Mouse (Mus musculus): ENCODE results near the gene Prpf3. TPM values are rescaled to one million over a fixed set of nuclear protein-coding genes. Genes with fewer than 3 reads are reported as not detected.

The Prpf3 gene
- polyA plus RNA-seq, 1 experiment from 2014 or later = 44.3 TPM

DNA sequence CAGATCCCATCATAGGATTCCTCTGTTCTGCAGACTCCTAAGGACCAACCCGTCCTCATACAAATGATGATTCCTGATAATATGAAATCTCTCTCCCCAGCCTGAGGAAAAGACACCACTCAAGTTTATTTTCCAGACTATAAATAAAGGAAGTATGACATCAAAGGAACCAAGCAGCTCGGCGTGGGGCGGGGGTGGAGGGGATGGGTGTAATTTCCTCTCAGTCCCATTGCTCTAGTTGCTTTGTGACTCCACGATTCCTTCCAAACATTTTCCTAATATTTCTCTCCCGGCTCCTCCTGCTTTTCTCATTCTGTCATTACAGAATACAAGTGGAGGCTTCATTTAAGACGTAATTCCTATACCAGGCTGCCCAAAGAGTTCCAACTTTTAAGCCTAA lies 37.4 kb upstream of the Prpf3 start:
- Histone ChIP-seq H3K9ac (peak overlapping the region; percentile 51), H3K27ac (peak overlapping the region; percentile 63; the same call in 1 of the 2 replicates), H3K4me1 (peaks cover 42% of the 10 kb centered on the region), H3K9me3 (replicated peaks) (no peaks in the 10 kb centered on the region), H3K36me3 (peaks cover 9% of the 10 kb centered on the region; the same call in 1 of the 2 replicates), H3K27me3 (replicated peaks) (no peaks in the 10 kb centered on the region; the same call in 1 of the 2 replicates), H3K4me2 (peak overlapping the region; percentile 90), H3K4me3 (peak overlapping the region; percentile 74)
- no peak for ATAC-seq
- 12% methylated on average over 7 of the region's 7 CpGs for WGBS (ENCODE audit: insufficient replicate concordance)

GRCm38 (mm10) chr3:95892066-95893052 lies 36.7 kb upstream of the Prpf3 start:
- Histone ChIP-seq H3K4me2 (peak overlapping the region; percentile 90), H3K27me3 (replicated peaks) (no peaks in the 10 kb centered on the region; the same call in 1 of the 2 replicates), H3K27ac (peak overlapping the region; percentile 63), H3K9me3 (replicated peaks) (no peaks in the 10 kb centered on the region), H3K4me1 (peaks cover 42% of the 10 kb centered on the region), H3K9ac (peak overlapping the region; percentile 48), H3K36me3 (peaks cover 6% of the 10 kb centered on the region; the same call in 1 of the 2 replicates), H3K4me3 (peak overlapping the region; percentile 36)
- WGBS (ENCODE audit: insufficient replicate concordance) = 29% methylated on average over 11 of the region's 11 CpGs
- ATAC-seq = no peak

DNA sequence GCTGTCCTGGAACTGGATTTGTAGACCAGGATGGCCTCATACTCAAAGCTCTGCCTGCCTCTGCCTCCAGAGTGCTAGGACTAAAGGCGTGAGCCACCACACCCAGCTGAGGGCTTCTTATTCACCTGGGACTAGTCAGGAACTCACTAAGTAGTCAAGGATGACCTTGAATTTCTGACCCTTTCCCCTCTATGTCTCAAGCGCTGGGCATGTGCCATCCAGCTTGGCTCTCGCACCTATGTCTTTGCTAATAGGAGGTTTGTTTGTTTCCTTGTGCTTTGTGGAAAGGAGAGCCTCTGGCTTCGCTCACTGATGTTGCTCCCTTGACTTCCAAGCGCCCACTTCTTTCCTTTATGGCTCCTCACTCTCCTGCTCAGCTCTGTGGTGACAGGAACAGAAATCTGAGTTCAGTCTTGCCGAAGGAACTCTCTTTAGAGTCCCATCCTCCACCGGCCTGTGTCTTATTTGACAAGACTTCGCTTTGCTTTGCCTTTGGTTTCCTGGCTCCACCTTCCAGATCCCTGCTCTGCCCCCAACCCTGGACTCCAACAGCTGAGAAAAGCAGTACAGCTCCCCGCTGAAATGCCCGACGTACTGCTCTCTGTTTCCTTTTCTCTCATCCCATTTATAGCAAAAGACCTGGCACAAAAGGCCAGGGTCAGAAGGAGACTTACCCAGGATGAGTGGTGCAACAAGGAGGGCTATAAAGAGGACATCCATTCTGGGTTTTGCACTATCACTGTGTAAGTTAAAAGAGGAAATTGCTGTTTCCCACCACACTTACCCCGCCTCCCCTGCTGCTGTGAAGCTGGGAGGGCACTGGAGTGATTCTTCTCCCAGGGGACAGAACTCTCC lies 35.8 kb upstream of the Prpf3 start, which contains the start of gene BC028528:
BC028528 (minus strand) TSS at position 795 of the 855 bp plus-strand sequence.
- 17% methylated on average over 12 of the region's 12 CpGs for WGBS (ENCODE audit: insufficient replicate concordance)
- ATAC-seq = no peak
- H3K9ac ChIP-seq = peak within 1 kb of the TSS; percentile 48
- no peaks in the 10 kb centered on the region; the same call in 1 of the 2 replicates for H3K27me3 ChIP-seq (replicated peaks)
- no peaks in the 10 kb centered on the region for H3K9me3 ChIP-seq (replicated peaks)
- H3K4me1 ChIP-seq = peaks cover 42% of the 10 kb centered on the region
- peak within 1 kb of the TSS; percentile 36 for H3K4me3 ChIP-seq
- peaks cover 6% of the 10 kb centered on the region; the same call in 1 of the 2 replicates for H3K36me3 ChIP-seq
- H3K4me2 ChIP-seq = peak within 1 kb of the TSS; percentile 90
- peak within 1 kb of the TSS; percentile 63 for H3K27ac ChIP-seq

DNA sequence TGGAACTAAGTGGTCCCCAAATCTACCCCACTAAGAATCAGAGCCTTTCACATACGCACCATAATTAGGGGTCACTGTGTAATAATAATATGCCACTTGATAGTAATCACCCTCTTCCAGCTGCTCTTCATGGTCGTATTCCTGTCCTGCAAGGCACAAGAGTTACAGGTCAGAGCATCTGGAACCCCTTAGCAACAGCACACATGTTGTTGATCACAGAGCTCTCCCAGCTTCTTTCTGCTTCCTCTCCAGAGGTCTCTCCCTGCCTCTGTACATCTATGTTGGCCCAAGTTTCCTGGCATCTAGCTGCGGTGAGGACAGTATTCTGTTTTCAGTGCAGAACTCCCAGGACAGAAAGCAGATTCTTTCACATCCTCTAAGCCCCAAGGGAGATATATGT lies 34.0 kb upstream of the Prpf3 start:
- Histone ChIP-seq H3K27ac (no peak overlapping the region), H3K9ac (no peak overlapping the region), H3K4me1 (peaks cover 29% of the 10 kb centered on the region), H3K36me3 (no peaks in the 10 kb centered on the region), H3K4me3 (no peak overlapping the region), H3K9me3 (replicated peaks) (no peaks in the 10 kb centered on the region), H3K27me3 (replicated peaks) (peaks cover 5% of the 10 kb centered on the region; the same call in 1 of the 2 replicates), H3K4me2 (no peak overlapping the region)
- 77% methylated on average over 3 of the region's 3 CpGs for WGBS (ENCODE audit: insufficient replicate concordance)
- no peak for ATAC-seq

DNA sequence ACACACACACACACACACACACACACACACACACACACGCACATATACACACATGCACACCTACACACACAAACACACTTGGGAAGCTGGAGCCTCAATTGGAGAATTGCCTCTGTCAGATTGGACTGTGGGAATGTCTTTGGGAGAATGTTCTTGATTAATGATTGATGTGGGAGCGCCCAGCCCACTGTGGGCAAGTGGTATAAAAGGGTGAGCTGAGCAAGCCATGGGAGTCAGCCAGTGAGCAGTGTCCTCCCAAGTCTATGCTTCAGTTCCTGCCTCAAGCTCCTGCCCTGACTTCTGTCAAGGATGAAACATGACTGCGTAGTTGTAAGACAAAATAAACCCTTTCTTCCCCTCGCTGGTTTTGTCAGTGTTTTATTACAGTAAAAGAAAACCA lies 31.9 kb upstream of the Prpf3 start:
- no peak overlapping the region for H3K4me2 ChIP-seq
- ATAC-seq = no peak
- H3K4me3 ChIP-seq = no peak overlapping the region
- WGBS (ENCODE audit: insufficient replicate concordance) = 75% methylated on average over 4 of the region's 4 CpGs
- H3K27ac ChIP-seq = no peak overlapping the region
- H3K9ac ChIP-seq = no peak overlapping the region
- no peaks in the 10 kb centered on the region for H3K36me3 ChIP-seq
- no peaks in the 10 kb centered on the region for H3K9me3 ChIP-seq (replicated peaks)
- H3K27me3 ChIP-seq (replicated peaks) = peaks cover 9% of the 10 kb centered on the region
- H3K4me1 ChIP-seq = peaks cover 26% of the 10 kb centered on the region

- whole genome bisulfite sequencing (ENCODE audit: insufficient replicate concordance) = 69% methylated on average over 5 of the region's 5 CpGs
- H3K27ac ChIP-seq = no peak overlapping the region
- H3K9ac ChIP-seq = no peak overlapping the region
- H3K4me2 ChIP-seq = no peak overlapping the region
- H3K9me3 ChIP-seq (replicated peaks) = no peaks in the 10 kb centered on the region
- H3K4me1 ChIP-seq = peaks cover 24% of the 10 kb centered on the region
- no peaks in the 10 kb centered on the region for H3K36me3 ChIP-seq
- H3K4me3 ChIP-seq = no peak overlapping the region
- no peak for ATAC-seq
- H3K27me3 ChIP-seq (replicated peaks) = peaks cover 21% of the 10 kb centered on the region
Observed at GRCm38 (mm10) chr3:95884400-95884799, 28.7 kb upstream of the Prpf3 start.

GRCm38 (mm10) chr3:95882816-95883425 lies 27.2 kb upstream of the Prpf3 start:
- Histone ChIP-seq H3K9ac (peak overlapping the region; percentile 55), H3K4me3 (peak overlapping the region; percentile 58), H3K27me3 (replicated peaks) (peaks cover 21% of the 10 kb centered on the region), H3K27ac (peak overlapping the region; percentile 38; the same call in 1 of the 2 replicates), H3K36me3 (no peaks in the 10 kb centered on the region), H3K9me3 (replicated peaks) (no peaks in the 10 kb centered on the region), H3K4me1 (peaks cover 24% of the 10 kb centered on the region), H3K4me2 (peak overlapping the region; percentile 93)
- ATAC-seq = no peak
- WGBS (ENCODE audit: insufficient replicate concordance) = 3% methylated on average over 24 of the region's 24 CpGs

GRCm38 (mm10) chr3:95881979-95882815 lies 26.5 kb upstream of the Prpf3 start, which contains the start of gene Ciart:
Gene Ciart (minus strand): TSS chr3:95882251.
- 2% methylated on average over 66 of the region's 66 CpGs for WGBS (ENCODE audit: insufficient replicate concordance)
- Histone ChIP-seq H3K36me3 (0 out of 2 replicates have a peak, but pooled peaks cover 3% of the 10 kb centered on the region), H3K9ac (peak within 1 kb of the TSS; percentile 55), H3K4me2 (peak within 1 kb of the TSS; percentile 93), H3K27ac (peak within 1 kb of the TSS; percentile 38; the same call in 1 of the 2 replicates), H3K9me3 (replicated peaks) (no peaks in the 10 kb centered on the region), H3K4me1 (peaks cover 28% of the 10 kb centered on the region), H3K27me3 (replicated peaks) (peaks cover 21% of the 10 kb centered on the region), H3K4me3 (peak within 1 kb of the TSS; percentile 58)
- peak; percentile 94 for ATAC-seq

DNA sequence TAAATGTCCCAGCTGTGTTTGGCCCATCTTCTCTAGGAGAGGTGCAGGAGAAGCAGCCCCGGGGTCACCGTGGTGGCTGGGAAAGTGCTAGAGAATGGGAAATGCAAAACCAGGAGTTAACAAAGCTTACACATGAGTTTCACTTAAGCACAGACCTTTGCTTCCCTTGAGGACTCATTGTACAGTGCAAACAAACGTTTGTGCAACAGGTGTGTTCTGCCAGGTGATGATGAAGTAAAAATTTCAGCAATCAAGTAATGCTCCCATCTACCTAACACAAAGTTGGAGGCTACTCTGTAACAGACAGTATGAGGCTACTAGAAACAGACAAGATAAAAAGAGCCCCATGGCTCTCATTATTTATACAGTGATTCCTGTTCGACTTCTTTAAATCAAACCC lies 23.4 kb upstream of the Prpf3 start:
- Histone ChIP-seq H3K36me3 (0 out of 2 replicates have a peak, but pooled peaks cover 9% of the 10 kb centered on the region), H3K4me1 (peaks cover 44% of the 10 kb centered on the region), H3K27me3 (replicated peaks) (peaks cover 16% of the 10 kb centered on the region), H3K27ac (no peak overlapping the region), H3K9me3 (replicated peaks) (no peaks in the 10 kb centered on the region), H3K4me3 (no peak overlapping the region), H3K9ac (no peak overlapping the region), H3K4me2 (no peak overlapping the region)
- WGBS (ENCODE audit: insufficient replicate concordance) = 75% methylated on average over 4 of the region's 4 CpGs
- no peak for ATAC-seq

GRCm38 (mm10) chr3:95872048-95872447 lies 16.4 kb upstream of the Prpf3 start:
- peaks cover 47% of the 10 kb centered on the region for H3K4me1 ChIP-seq
- peak overlapping the region; percentile 87 for H3K27ac ChIP-seq
- H3K9ac ChIP-seq = peak overlapping the region; percentile 81
- peak overlapping the region; percentile 76 for H3K4me2 ChIP-seq
- 59% methylated on average over 7 of the region's 7 CpGs for WGBS (ENCODE audit: insufficient replicate concordance)
- H3K36me3 ChIP-seq = peaks cover 42% of the 10 kb centered on the region
- no peak for ATAC-seq
- H3K9me3 ChIP-seq (replicated peaks) = no peaks in the 10 kb centered on the region
- H3K27me3 ChIP-seq (replicated peaks) = no peaks in the 10 kb centered on the region
- peak overlapping the region; percentile 69 for H3K4me3 ChIP-seq
